Mouse (Mus musculus): ENCODE results near the gene Chil1. TPM values are rescaled to one million over a fixed set of nuclear protein-coding genes. Genes with fewer than 3 reads are reported as not detected.

Gene Chil1
- polyA plus RNA-seq, 1 experiment from 2014 or later: 19.9 TPM

DNA sequence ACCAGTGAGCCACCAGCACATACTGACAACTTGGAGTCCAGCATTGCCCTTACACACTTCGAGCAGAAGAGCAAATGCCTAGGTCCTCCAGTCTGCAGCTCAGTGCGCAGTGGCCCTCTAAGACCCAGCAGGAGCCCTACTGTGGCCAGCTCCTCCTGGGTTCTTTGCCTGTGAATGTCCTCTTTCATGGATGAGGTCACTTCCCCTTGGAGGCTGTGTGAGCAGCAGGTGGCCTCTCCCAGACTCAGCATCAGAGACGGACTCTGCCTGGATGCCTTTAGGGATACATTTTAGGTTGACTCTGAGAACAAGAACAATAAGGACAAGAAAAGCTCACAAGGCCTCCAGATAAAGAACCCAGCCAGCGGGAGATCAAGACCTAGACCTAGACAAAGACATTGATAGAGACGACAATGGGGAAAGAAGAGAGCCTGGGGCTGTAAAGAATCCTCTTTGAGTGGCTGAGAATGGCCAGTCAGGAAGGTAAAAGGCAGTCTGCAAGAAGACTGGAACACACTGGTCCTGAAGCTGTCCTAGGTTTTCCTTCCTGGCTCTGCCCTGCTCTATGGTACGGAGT is 28.3 kb downstream of the Chil1 start:
- Histone ChIP-seq H3K36me3 (ENCODE audit: control insufficient read depth, insufficient read depth) (no peaks in the 10 kb centered on the region), H3K4me1 (ENCODE audit: control insufficient read depth, low read depth, low read length) (peaks cover 13% of the 10 kb centered on the region), H3K27ac (ENCODE audit: low read length) (no peak overlapping the region), H3K4me2 (ENCODE audit: low read depth, low read length) (no peak overlapping the region), H3K4me3 (ENCODE audit: low read depth, low read length) (no peak overlapping the region), H3K9me3 (replicated peaks; ENCODE audit: control insufficient read depth, low read length) (no peaks in the 10 kb centered on the region), H3K27me3 (ENCODE audit: control insufficient read depth, insufficient read depth, low read depth, low read length) (no peaks in the 10 kb centered on the region; the same call in 1 of the 2 replicates), H3K9ac (ENCODE audit: low read depth, low read length) (no peak overlapping the region)
- 58% methylated on average over 6 of the region's 6 CpGs for WGBS (ENCODE audit: insufficient replicate concordance)
- ATAC-seq (ENCODE audit: low read depth): no peak

DNA sequence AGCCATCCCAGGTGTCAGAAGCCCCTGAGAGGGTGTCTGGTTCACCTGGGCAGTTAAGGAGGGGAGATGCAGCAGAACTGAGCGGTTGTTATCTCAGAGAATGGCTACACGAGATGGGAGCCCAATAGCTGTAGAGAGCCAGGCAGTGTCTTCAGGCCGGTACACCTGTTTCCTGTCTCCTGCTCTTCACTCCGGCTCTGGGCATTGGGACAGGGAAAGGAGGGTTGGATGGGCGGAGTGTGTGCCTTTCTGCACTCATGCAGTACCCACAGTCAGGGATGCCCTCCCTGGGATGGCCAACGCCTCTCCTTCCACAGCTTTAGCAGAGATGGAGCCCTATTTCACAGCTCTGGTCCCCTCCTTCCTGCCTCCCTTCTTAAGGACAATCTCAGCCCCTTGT is 29.1 kb downstream of the Chil1 start:
- no peaks in the 10 kb centered on the region; the same call in 1 of the 2 replicates for H3K27me3 ChIP-seq (ENCODE audit: control insufficient read depth, insufficient read depth, low read depth, low read length)
- no peak overlapping the region for H3K27ac ChIP-seq (ENCODE audit: low read length)
- no peak overlapping the region for H3K4me3 ChIP-seq (ENCODE audit: low read depth, low read length)
- no peaks in the 10 kb centered on the region for H3K36me3 ChIP-seq (ENCODE audit: control insufficient read depth, insufficient read depth)
- peaks cover 5% of the 10 kb centered on the region for H3K4me1 ChIP-seq (ENCODE audit: control insufficient read depth, low read depth, low read length)
- no peak overlapping the region for H3K9ac ChIP-seq (ENCODE audit: low read depth, low read length)
- WGBS (ENCODE audit: insufficient replicate concordance): 30% methylated on average over 6 of the region's 6 CpGs
- H3K4me2 ChIP-seq (ENCODE audit: low read depth, low read length): no peak overlapping the region
- H3K9me3 ChIP-seq (replicated peaks; ENCODE audit: control insufficient read depth, low read length): no peaks in the 10 kb centered on the region
- ATAC-seq (ENCODE audit: low read depth): no peak

DNA sequence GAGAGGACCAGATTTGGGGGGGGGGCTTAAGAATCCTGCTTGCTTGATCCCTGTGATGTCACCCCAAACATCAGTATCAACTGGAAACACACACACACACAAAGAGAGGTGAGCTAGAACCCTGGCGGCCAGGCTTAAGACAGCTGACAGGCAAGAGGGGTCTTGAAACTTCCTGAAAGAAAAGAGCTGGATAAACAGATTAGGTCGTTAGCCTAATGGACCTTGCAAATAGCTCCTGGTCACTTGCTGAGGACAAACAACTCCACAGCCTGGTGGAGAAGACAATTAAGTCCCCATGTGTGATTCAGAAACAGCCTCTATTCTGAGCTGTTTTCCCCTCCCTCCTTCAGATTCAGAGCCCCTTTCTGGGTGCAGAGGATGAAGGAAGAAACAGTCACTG is 29.7 kb downstream of the Chil1 start:
- no peaks in the 10 kb centered on the region; the same call in 1 of the 2 replicates for H3K27me3 ChIP-seq (ENCODE audit: control insufficient read depth, insufficient read depth, low read depth, low read length)
- ATAC-seq (ENCODE audit: low read depth): no peak
- H3K36me3 ChIP-seq (ENCODE audit: control insufficient read depth, insufficient read depth): no peaks in the 10 kb centered on the region
- no peaks in the 10 kb centered on the region for H3K9me3 ChIP-seq (replicated peaks; ENCODE audit: control insufficient read depth, low read length)
- no peak overlapping the region for H3K4me3 ChIP-seq (ENCODE audit: low read depth, low read length)
- WGBS (ENCODE audit: insufficient replicate concordance): 15% methylated on average over 2 of the region's 2 CpGs
- H3K4me1 ChIP-seq (ENCODE audit: control insufficient read depth, low read depth, low read length): peaks cover 4% of the 10 kb centered on the region
- no peak overlapping the region for H3K4me2 ChIP-seq (ENCODE audit: low read depth, low read length)
- H3K9ac ChIP-seq (ENCODE audit: low read depth, low read length): no peak overlapping the region
- no peak overlapping the region for H3K27ac ChIP-seq (ENCODE audit: low read length)

DNA sequence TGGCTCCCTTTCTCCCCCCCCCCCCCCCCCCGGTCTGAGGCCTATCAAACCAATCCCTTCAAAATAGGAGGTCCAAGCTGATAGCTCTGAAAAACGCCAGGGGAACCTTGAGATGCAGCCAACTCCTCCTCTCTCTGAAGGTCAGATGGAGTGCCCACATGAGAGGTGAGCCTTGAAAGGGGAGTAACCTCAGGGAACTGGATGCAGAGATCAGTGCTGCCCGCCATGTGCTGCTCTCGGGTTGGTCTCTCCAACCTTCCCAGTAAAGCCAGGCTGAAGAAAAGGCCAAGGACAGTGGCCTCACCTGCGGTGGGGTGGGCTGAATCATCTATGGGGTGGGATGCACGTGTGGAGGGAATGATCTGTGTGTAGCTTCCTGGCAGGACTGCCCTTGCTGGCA is 30.4 kb downstream of the Chil1 start:
- no peaks in the 10 kb centered on the region for H3K9me3 ChIP-seq (replicated peaks; ENCODE audit: control insufficient read depth, low read length)
- H3K4me3 ChIP-seq (ENCODE audit: low read depth, low read length): no peak overlapping the region
- no peaks in the 10 kb centered on the region; the same call in 1 of the 2 replicates for H3K27me3 ChIP-seq (ENCODE audit: control insufficient read depth, insufficient read depth, low read depth, low read length)
- ATAC-seq (ENCODE audit: low read depth): no peak
- H3K4me2 ChIP-seq (ENCODE audit: low read depth, low read length): no peak overlapping the region
- WGBS (ENCODE audit: insufficient replicate concordance): 51% methylated on average over 6 of the region's 6 CpGs
- no peak overlapping the region for H3K27ac ChIP-seq (ENCODE audit: low read length)
- no peak overlapping the region for H3K9ac ChIP-seq (ENCODE audit: low read depth, low read length)
- no peaks in the 10 kb centered on the region for H3K36me3 ChIP-seq (ENCODE audit: control insufficient read depth, insufficient read depth)
- peaks cover 4% of the 10 kb centered on the region for H3K4me1 ChIP-seq (ENCODE audit: control insufficient read depth, low read depth, low read length)

DNA sequence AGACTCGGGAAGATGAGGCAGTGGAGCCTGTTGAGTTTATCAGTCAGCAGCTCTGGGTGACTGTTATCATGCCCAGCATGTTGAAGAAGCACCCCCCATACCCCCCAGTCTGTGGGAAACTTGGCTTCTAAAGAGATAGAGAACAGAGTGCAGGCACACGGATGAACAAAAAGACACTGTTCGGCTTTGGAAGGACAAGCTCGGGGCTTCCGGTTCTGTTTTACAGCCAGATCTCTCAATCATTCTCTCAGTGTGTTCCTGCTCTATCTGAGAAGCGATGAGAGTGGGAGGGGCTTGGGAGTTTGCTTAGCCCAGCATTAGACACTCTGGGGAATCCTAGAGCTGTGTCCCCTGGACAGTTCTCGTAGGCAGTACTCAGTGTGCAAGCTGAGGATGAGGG is 31.4 kb downstream of the Chil1 start:
- H3K4me2 ChIP-seq (ENCODE audit: low read depth, low read length): no peak overlapping the region
- H3K9me3 ChIP-seq (replicated peaks; ENCODE audit: control insufficient read depth, low read length): no peaks in the 10 kb centered on the region
- peak; percentile 53 for ATAC-seq (ENCODE audit: low read depth)
- no peak overlapping the region for H3K4me3 ChIP-seq (ENCODE audit: low read depth, low read length)
- peaks cover 4% of the 10 kb centered on the region for H3K4me1 ChIP-seq (ENCODE audit: control insufficient read depth, low read depth, low read length)
- no peaks in the 10 kb centered on the region for H3K36me3 ChIP-seq (ENCODE audit: control insufficient read depth, insufficient read depth)
- WGBS (ENCODE audit: insufficient replicate concordance): 27% methylated on average over 7 of the region's 7 CpGs
- no peak overlapping the region for H3K27ac ChIP-seq (ENCODE audit: low read length)
- H3K9ac ChIP-seq (ENCODE audit: low read depth, low read length): no peak overlapping the region
- H3K27me3 ChIP-seq (ENCODE audit: control insufficient read depth, insufficient read depth, low read depth, low read length): no peaks in the 10 kb centered on the region; the same call in 1 of the 2 replicates

DNA sequence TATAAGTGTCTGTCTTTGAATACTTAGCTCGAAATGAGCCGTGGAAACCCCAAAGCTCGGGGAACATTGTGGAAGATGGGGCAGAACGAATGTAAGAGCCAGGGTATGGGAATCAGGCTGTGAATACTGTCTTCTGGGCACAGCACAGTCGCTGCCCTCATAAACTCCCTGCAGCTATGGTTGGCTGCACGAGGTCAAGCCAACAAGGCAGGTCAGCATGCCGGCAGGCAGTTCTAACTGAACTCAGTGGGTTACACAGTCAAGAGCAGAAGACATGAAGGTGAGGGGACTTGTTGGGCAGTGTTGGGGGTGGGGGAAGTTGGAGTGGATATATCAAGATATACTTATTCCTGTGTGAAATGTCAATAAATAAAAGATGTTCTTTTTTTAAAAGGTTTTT is 33.1 kb downstream of the Chil1 start:
- H3K4me1 ChIP-seq (ENCODE audit: control insufficient read depth, low read depth, low read length): peaks cover 4% of the 10 kb centered on the region
- H3K27me3 ChIP-seq (ENCODE audit: control insufficient read depth, insufficient read depth, low read depth, low read length): no peaks in the 10 kb centered on the region; the same call in 1 of the 2 replicates

DNA sequence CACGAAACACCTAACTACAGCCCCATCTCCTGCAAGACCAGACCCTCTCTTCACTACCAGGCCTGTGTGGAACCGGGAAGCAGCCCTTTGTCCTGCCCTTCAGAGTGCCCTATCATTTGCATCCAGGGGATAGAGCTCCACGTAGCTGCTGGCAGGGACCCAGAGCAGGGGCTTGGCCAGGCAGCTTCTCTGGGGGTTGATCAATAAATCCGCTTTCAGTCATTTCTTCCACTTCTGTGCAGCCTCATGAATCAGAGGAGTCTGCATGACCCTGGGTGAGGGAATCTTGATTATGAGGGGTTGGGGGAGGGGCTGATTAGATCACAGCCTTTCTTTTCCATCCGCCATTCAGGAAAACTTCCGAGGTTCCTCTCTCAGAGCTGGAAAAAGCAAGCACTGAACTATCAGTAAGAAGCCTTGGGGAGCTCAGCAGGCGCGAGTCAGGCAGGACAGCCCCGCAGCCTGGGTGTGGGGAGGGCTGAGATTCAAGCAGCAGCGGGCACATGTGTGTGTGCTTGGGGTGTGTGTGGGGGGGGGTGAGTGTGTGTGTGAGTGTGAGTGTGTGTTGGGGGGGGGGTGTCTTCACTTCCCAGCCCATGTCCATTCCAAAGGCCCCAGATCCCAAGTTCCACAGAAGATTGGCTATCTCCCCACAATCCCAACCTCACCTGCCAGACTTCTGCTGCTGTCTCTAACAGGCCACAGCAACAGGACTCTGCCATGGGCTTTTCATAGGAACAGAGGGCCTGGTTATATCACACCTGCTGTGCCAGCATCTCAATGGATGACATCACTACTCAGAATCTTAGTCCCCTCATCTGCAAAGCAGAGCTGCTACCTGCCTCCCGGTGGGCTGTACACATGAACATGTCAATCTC is 34.0 kb downstream of the Chil1 start:
- H3K27ac ChIP-seq (ENCODE audit: low read length): no peak overlapping the region
- H3K9ac ChIP-seq (ENCODE audit: low read depth, low read length): no peak overlapping the region
- no peaks in the 10 kb centered on the region for H3K9me3 ChIP-seq (replicated peaks; ENCODE audit: control insufficient read depth, low read length)
- H3K27me3 ChIP-seq (ENCODE audit: control insufficient read depth, insufficient read depth, low read depth, low read length): no peaks in the 10 kb centered on the region; the same call in 1 of the 2 replicates
- WGBS (ENCODE audit: insufficient replicate concordance): 49% methylated on average over 11 of the region's 11 CpGs
- no peaks in the 10 kb centered on the region for H3K36me3 ChIP-seq (ENCODE audit: control insufficient read depth, insufficient read depth)
- no peak overlapping the region for H3K4me3 ChIP-seq (ENCODE audit: low read depth, low read length)
- no peak for ATAC-seq (ENCODE audit: low read depth)
- no peak overlapping the region for H3K4me2 ChIP-seq (ENCODE audit: low read depth, low read length)
- peaks cover 4% of the 10 kb centered on the region for H3K4me1 ChIP-seq (ENCODE audit: control insufficient read depth, low read depth, low read length)

More for the DNA sequence above, 33.1 kb downstream of the Chil1 start:
- no peak overlapping the region for H3K9ac ChIP-seq (ENCODE audit: low read depth, low read length)
- H3K4me3 ChIP-seq (ENCODE audit: low read depth, low read length): no peak overlapping the region
- WGBS (ENCODE audit: insufficient replicate concordance): 63% methylated on average over 7 of the region's 7 CpGs
- no peaks in the 10 kb centered on the region for H3K36me3 ChIP-seq (ENCODE audit: control insufficient read depth, insufficient read depth)
- no peak overlapping the region for H3K27ac ChIP-seq (ENCODE audit: low read length)
- no peak for ATAC-seq (ENCODE audit: low read depth)
- H3K9me3 ChIP-seq (replicated peaks; ENCODE audit: control insufficient read depth, low read length): no peaks in the 10 kb centered on the region
- no peak overlapping the region for H3K4me2 ChIP-seq (ENCODE audit: low read depth, low read length)

DNA sequence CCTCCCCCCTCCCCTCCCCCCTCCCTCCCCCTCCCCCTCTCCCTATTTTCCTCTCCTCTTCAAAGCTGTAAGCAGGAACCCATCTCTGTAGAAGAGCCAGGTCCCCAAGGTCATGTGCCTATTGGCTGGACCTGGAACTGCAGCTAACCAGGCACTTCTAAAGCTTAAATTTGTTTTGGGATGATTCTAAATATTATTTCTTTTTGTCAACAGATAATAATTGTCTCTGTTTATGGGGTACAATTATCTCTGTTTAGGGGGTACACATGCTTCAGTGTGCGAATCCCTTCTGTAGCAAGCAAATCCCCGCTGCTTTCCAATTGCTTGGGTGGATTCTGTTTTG is 34.6 kb downstream of the Chil1 start:
- ATAC-seq (ENCODE audit: low read depth): no peak
- H3K27ac ChIP-seq (ENCODE audit: low read length): no peak overlapping the region
- peaks cover 4% of the 10 kb centered on the region for H3K4me1 ChIP-seq (ENCODE audit: control insufficient read depth, low read depth, low read length)
- H3K27me3 ChIP-seq (ENCODE audit: control insufficient read depth, insufficient read depth, low read depth, low read length): no peaks in the 10 kb centered on the region; the same call in 1 of the 2 replicates
- no peaks in the 10 kb centered on the region for H3K9me3 ChIP-seq (replicated peaks; ENCODE audit: control insufficient read depth, low read length)
- WGBS (ENCODE audit: insufficient replicate concordance): 83% methylated on average over 2 of the region's 2 CpGs
- H3K36me3 ChIP-seq (ENCODE audit: control insufficient read depth, insufficient read depth): no peaks in the 10 kb centered on the region
- no peak overlapping the region for H3K4me2 ChIP-seq (ENCODE audit: low read depth, low read length)
- H3K9ac ChIP-seq (ENCODE audit: low read depth, low read length): no peak overlapping the region
- no peak overlapping the region for H3K4me3 ChIP-seq (ENCODE audit: low read depth, low read length)

DNA sequence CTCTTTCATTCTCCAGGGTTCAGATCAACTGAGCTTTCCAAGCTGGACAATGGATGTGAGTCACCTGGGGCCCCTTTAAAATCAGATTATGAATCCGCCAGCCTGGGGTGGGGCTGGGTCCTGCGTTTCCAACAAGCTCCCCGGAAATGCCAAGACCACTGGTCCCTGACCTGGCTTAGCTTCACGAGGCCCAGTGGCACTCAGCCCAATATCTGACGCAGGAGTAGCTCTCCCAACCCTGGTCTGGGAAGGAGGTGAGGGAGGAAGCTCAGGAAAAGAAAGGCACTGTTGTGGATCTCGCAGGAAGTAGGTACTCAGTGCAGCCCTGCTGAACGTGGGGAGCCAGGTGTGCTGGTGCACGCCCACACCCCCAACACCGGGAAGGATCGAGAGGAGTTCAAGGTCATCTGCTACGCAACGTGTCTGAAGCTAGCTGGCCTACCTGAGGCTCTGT is 35.1 kb downstream of the Chil1 start:
- no peak overlapping the region for H3K4me3 ChIP-seq (ENCODE audit: low read depth, low read length)
- no peak overlapping the region for H3K4me2 ChIP-seq (ENCODE audit: low read depth, low read length)
- H3K27me3 ChIP-seq (ENCODE audit: control insufficient read depth, insufficient read depth, low read depth, low read length): no peaks in the 10 kb centered on the region
- ATAC-seq (ENCODE audit: low read depth): 0 out of 2 replicates have a peak, but pooled peaks have one; percentile 28
- H3K36me3 ChIP-seq (ENCODE audit: control insufficient read depth, insufficient read depth): no peaks in the 10 kb centered on the region
- 0 out of 2 replicates have a peak overlapping the region, but pooled peaks have one; percentile 26 for H3K27ac ChIP-seq (ENCODE audit: low read length)
- H3K4me1 ChIP-seq (ENCODE audit: control insufficient read depth, low read depth, low read length): peaks cover 4% of the 10 kb centered on the region
- no peaks in the 10 kb centered on the region for H3K9me3 ChIP-seq (replicated peaks; ENCODE audit: control insufficient read depth, low read length)
- 45% methylated on average over 12 of the region's 12 CpGs for WGBS (ENCODE audit: insufficient replicate concordance)
- no peak overlapping the region for H3K9ac ChIP-seq (ENCODE audit: low read depth, low read length)
